Comparison of ENCODE assay signal across 15 mouse cellular contexts in the genomic region with DNA sequence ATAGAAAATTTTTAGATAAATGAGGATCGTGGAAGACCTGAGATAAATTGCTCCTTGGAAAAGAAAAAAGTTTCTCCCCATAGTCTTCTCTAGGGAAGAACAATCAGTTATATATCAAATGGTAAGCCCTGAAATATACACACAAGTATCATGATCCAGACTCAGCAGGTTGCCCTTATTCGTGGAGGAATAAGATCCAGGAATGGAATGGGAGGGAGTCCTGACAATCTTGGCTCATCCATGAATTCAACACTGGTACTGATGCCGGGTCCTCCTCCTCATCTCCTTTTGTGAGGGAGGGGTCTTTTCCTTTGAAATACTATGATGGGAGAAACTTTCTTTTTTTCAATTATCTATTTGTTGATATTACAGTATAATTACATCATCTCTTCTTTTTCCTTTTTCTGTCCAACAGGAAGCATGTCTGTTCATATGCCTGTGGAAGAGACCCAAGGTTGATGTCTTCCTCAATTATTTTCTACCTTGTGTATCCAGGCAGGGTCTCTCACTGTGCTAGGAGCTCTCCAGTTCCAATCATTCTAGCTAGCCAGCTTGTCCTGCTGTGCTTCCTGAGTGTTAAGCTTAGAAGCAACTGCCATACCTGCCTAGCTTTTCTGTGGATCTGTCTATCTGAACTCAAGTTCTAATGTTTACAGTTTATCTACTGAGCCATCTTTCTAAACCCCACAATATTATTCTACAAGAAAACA.
DNase-seq lines count a peak whose midpoint lies in the region; ATAC-seq and TF ChIP-seq lines count a peak whose summit lies in the region.
"Had no signal": no experiment of that assay in that cellular context is flagged by ENCODE, and none has a peak within 500 bp of the region (broad histone marks: within the 10 kb centered on the region; RNA-seq: fewer than 3 reads in every experiment).

No protein-coding gene starts in this region.

- no peaks in the 10 kb centered on the region for H3K4me1 ChIP-seq in hindbrain, embryonic 15.5 days (replicated peaks)
- H3K4me1 ChIP-seq in hindbrain, embryonic 12.5 days, result no peaks in the 10 kb centered on the region
- H3K4me1 ChIP-seq in cerebellum, adult 2 months (ENCODE audit: control insufficient read depth, insufficient read depth, low read length), result peaks cover 5% of the 10 kb centered on the region; the same call in 1 of the 2 replicates
- H3K4me1 ChIP-seq: embryonic facial prominence, embryonic 15.5 days; hindbrain, embryonic 10.5 days; limb, embryonic 12.5 days; liver, embryonic 12.5 days had no signal

- 87% methylated on average over 3 of the region's 3 CpGs for WGBS in hindbrain, embryonic 15.5 days
- 89% methylated on average over 3 of the region's 3 CpGs for WGBS in hindbrain, embryonic 12.5 days
- WGBS in cerebellum, adult 2 months, result 22% methylated on average over 3 of the region's 3 CpGs

- no peak for TF ChIP-seq POLR2A in brain, embryonic 14.5 days (IDR thresholded peaks at IDR 0.05; ENCODE audit: borderline replicate concordance, extremely low read depth, insufficient read depth, insufficient read length, poor library complexity, severe bottlenecking)
- no peak for TF ChIP-seq POLR2A in cerebellum, adult 2 months (IDR thresholded peaks at IDR 0.05; ENCODE audit: borderline replicate concordance, insufficient read depth, low read length)

- H3K27ac ChIP-seq in hindbrain, embryonic 15.5 days (replicated peaks), result peak overlapping the region; percentile 9; the same call in 1 of the 2 replicates
- H3K27ac ChIP-seq in hindbrain, embryonic 12.5 days, result no peak overlapping the region
- no peak overlapping the region for H3K27ac ChIP-seq in cerebellum, adult 2 months (ENCODE audit: insufficient read depth, low read length)
- H3K27ac ChIP-seq: embryonic facial prominence, embryonic 15.5 days; hindbrain, embryonic 10.5 days; limb, embryonic 12.5 days; liver, embryonic 12.5 days had no signal

- H3K9me3 ChIP-seq in hindbrain, embryonic 15.5 days, result no peaks in the 10 kb centered on the region
- no peaks in the 10 kb centered on the region for H3K9me3 ChIP-seq in hindbrain, embryonic 12.5 days (replicated peaks)
- H3K9me3 ChIP-seq: embryonic facial prominence, embryonic 15.5 days; hindbrain, embryonic 10.5 days; limb, embryonic 12.5 days; liver, embryonic 12.5 days had no signal

- no peak overlapping the region for H3K4me3 ChIP-seq in hindbrain, embryonic 15.5 days
- H3K4me3 ChIP-seq in hindbrain, embryonic 12.5 days, result no peak overlapping the region
- no peak overlapping the region for H3K4me3 ChIP-seq in cerebellum, adult 2 months (replicated peaks; ENCODE audit: insufficient read depth, low read depth, low read length)
- H3K4me3 ChIP-seq: embryonic facial prominence, embryonic 15.5 days; hindbrain, embryonic 10.5 days; limb, embryonic 12.5 days; liver, embryonic 12.5 days had no signal

- no peaks in the 10 kb centered on the region for H3K36me3 ChIP-seq in hindbrain, embryonic 15.5 days
- no peaks in the 10 kb centered on the region for H3K36me3 ChIP-seq in hindbrain, embryonic 12.5 days
- H3K36me3 ChIP-seq: embryonic facial prominence, embryonic 15.5 days; hindbrain, embryonic 10.5 days; limb, embryonic 12.5 days; liver, embryonic 12.5 days had no signal

- peak; percentile 51 for DNase-seq in brain, embryonic 14.5 days (ENCODE audit: low read depth)
- DNase-seq in cerebellum, adult 2 months, result peak; percentile 47 to 80
- DNase-seq in cerebellum, postnatal 36 days, result peak; percentile 21 to 53
- DNase-seq in thymus, adult 18-20 months, result no peak
- DNase-seq: B cell, adult 2 months; lung, adult 2 months; thymus, postnatal 36 days had no signal

- no peak overlapping the region for H3K4me2 ChIP-seq in hindbrain, embryonic 15.5 days
- H3K4me2 ChIP-seq in hindbrain, embryonic 12.5 days (replicated peaks), result no peak overlapping the region
- H3K4me2 ChIP-seq: embryonic facial prominence, embryonic 15.5 days; limb, embryonic 12.5 days; liver, embryonic 12.5 days had no signal

- ATAC-seq in hindbrain, embryonic 15.5 days (ENCODE audit: low FRiP score, low read depth), result peak; percentile 54; the same call in 1 of the 2 replicates
- no peak for ATAC-seq in hindbrain, embryonic 12.5 days (ENCODE audit: low FRiP score)
- no peak for ATAC-seq in CD4-positive, CD25-positive, alpha-beta regulatory T cell, adult 4 months
- ATAC-seq: intestine, embryonic 16.5 days; liver, embryonic 12.5 days had no signal

- TF ChIP-seq CTCF in brain, embryonic 14.5 days (IDR thresholded peaks at IDR 0.05; ENCODE audit: borderline replicate concordance, extremely low read depth, insufficient read depth, insufficient read length), result no peak
- no peak for TF ChIP-seq CTCF in cerebellum, adult 2 months (IDR thresholded peaks at IDR 0.05; ENCODE audit: borderline replicate concordance, insufficient read depth, low read depth, low read length)

- no peaks in the 10 kb centered on the region for H3K27me3 ChIP-seq in hindbrain, embryonic 15.5 days
- no peaks in the 10 kb centered on the region for H3K27me3 ChIP-seq in hindbrain, embryonic 12.5 days
- no peaks in the 10 kb centered on the region; the same call in 1 of the 2 replicates for H3K27me3 ChIP-seq in cerebellum, adult 2 months (ENCODE audit: control insufficient read depth, insufficient read depth, low read length)
- H3K27me3 ChIP-seq: embryonic facial prominence, embryonic 15.5 days; limb, embryonic 12.5 days; liver, embryonic 12.5 days had no signal

- H3K9ac ChIP-seq in hindbrain, embryonic 15.5 days, result no peak overlapping the region
- no peak overlapping the region for H3K9ac ChIP-seq in hindbrain, embryonic 12.5 days
- H3K9ac ChIP-seq: embryonic facial prominence, embryonic 15.5 days; limb, embryonic 12.5 days; liver, embryonic 12.5 days had no signal

Comparison
In these comparisons a context has a peak if more than half of its experiments do, and no peak if none do; other contexts are left out.
1. DNase-seq: peak in brain, embryonic 14.5 days (single experiment), cerebellum, adult 2 months (2 of 2) and cerebellum, postnatal 36 days (2 of 2); none in thymus, adult 18-20 months (0 of 2).